Mouse (Mus musculus): ENCODE data around the gene Dab1. TPM values are rescaled to one million over a fixed set of nuclear protein-coding genes. Genes with fewer than 3 reads are reported as not detected.

Dab1 gene
- polyA plus RNA-seq, 1 experiment from 2014 or later = 105 TPM

DNA sequence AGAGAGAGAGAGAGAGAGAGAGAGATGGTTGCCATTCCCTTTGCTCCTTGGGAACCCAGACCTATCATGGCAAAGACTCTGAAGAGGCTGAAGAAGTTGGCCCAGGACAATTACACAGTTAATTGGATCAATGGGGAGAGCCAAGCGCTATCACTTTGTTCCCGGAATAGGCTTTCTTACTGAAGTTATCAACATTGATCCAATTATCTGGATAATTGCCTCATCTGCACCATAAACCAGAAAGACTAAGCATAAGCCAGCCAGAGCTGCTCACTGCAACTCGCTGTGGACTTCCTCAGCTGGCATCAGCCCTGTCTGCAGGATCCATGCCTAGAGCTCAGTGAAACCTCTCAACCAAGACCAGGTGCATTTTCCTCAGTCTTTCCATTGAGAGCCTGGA is 1156.4 kb downstream of the Dab1 start:
- no peaks in the 10 kb centered on the region for H3K27me3 ChIP-seq
- peaks cover 2% of the 10 kb centered on the region for H3K4me1 ChIP-seq
- no peaks in the 10 kb centered on the region for H3K36me3 ChIP-seq (ENCODE audit: poor library complexity, severe bottlenecking)
- H3K4me3 ChIP-seq = no peak overlapping the region
- 31% methylated on average over 3 of the region's 3 CpGs for WGBS
- no peaks in the 10 kb centered on the region for H3K9me3 ChIP-seq (replicated peaks)
- H3K9ac ChIP-seq = no peak overlapping the region
- no peak overlapping the region for H3K27ac ChIP-seq
- H3K4me2 ChIP-seq = no peak overlapping the region
- ATAC-seq = no peak

DNA sequence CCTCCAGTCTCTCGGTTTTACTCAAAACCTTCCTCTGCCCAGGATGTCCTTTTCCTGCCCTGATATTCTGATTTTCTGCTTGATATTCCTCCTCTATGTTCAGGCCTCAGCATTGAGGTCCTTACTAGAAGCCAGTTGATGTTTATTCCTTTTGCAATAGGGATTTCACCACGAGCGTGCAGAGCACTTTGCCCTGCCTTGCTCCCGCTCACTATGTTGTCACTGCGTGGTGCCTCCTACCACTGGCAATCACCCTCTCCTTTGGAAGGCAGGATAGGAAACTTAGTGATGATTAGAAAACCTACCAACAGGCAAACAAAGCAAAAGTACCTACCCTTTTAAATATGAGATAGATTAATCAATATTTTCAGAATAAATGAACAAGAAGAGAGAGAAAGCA is 1160.3 kb downstream of the Dab1 start:
- H3K9me3 ChIP-seq (replicated peaks) = no peaks in the 10 kb centered on the region
- no peaks in the 10 kb centered on the region for H3K36me3 ChIP-seq (ENCODE audit: poor library complexity, severe bottlenecking)
- ATAC-seq = no peak
- no peak overlapping the region for H3K4me2 ChIP-seq
- 87% methylated on average over 5 of the region's 5 CpGs for WGBS
- no peak overlapping the region for H3K4me3 ChIP-seq
- H3K4me1 ChIP-seq = no peaks in the 10 kb centered on the region
- H3K27ac ChIP-seq = no peak overlapping the region
- no peaks in the 10 kb centered on the region for H3K27me3 ChIP-seq
- no peak overlapping the region for H3K9ac ChIP-seq

DNA sequence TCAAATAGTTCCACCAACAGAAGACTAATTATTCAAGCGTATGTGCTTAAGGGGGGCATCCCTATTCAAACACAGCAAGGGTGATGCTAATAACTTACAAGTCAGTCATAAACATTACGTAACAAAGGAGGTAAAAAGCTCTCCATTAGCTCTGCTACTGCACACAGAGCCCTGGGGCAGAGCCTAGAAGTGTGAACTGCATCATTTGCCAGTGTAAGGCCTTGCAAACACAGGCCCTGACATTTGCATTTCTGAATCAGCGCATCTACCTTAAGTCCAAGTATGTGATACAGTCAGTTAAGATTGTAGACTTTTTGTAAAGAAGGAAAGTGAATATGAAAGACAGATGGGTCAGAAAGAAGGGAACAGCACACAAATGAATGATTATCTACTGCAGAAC is 1162.3 kb downstream of the Dab1 start:
- no peak for ATAC-seq
- Histone ChIP-seq H3K4me3 (no peak overlapping the region), H3K9me3 (replicated peaks) (no peaks in the 10 kb centered on the region), H3K9ac (no peak overlapping the region), H3K36me3 (ENCODE audit: poor library complexity, severe bottlenecking) (no peaks in the 10 kb centered on the region), H3K27me3 (no peaks in the 10 kb centered on the region), H3K4me1 (no peaks in the 10 kb centered on the region), H3K27ac (no peak overlapping the region), H3K4me2 (no peak overlapping the region)
- 76% methylated on average over 3 of the region's 3 CpGs for WGBS

DNA sequence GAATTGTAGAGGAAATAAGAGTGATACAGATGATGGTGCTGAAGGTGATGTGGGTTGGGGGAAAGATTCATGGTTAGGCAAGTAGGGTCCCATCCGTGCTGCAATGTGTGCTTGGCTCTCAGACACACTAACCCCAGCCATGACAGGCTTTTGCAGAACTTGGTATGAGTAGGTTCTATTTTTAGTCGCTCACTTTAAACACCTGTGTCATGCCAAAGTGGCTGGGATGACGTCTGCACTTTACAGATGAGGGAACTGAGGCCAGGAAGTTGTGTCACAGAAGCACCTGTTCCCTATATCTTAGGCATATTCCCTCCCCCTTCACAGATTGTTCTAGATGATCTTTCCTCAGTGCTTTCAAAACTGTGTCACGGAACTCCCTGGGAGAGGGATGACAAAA is 1163.2 kb downstream of the Dab1 start:
- Histone ChIP-seq H3K9ac (no peak overlapping the region), H3K27me3 (no peaks in the 10 kb centered on the region), H3K36me3 (ENCODE audit: poor library complexity, severe bottlenecking) (no peaks in the 10 kb centered on the region), H3K9me3 (replicated peaks) (no peaks in the 10 kb centered on the region), H3K4me2 (no peak overlapping the region), H3K27ac (no peak overlapping the region), H3K4me1 (no peaks in the 10 kb centered on the region), H3K4me3 (no peak overlapping the region)
- WGBS = 90% methylated on average over 4 of the region's 4 CpGs
- ATAC-seq = no peak

DNA sequence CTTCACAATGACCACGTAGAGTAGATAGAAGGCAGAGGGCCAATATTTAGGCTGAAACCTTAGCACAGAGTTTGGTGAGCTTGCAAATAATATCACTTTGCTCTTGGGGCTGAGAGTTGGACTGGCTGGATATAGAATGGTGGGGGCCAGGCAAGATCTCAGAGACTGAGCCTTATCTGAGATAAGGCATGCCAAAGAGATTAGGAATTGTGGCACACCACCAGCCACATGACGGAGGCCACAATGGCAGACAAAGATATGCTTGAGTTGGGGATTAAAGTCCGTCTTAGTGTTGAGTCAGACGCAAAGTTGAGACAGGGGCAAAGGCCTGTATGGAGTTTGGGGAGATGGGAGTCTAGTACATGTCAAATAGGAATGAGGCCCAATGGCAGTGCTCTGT is 1173.0 kb downstream of the Dab1 start:
- no peak overlapping the region for H3K9ac ChIP-seq
- no peak overlapping the region for H3K27ac ChIP-seq
- H3K4me1 ChIP-seq = no peaks in the 10 kb centered on the region
- no peak overlapping the region for H3K4me3 ChIP-seq
- no peak for ATAC-seq
- no peaks in the 10 kb centered on the region for H3K27me3 ChIP-seq
- no peak overlapping the region for H3K4me2 ChIP-seq
- H3K9me3 ChIP-seq (replicated peaks) = no peaks in the 10 kb centered on the region
- no peaks in the 10 kb centered on the region for H3K36me3 ChIP-seq (ENCODE audit: poor library complexity, severe bottlenecking)
- 87% methylated on average over 4 of the region's 4 CpGs for WGBS

Measured in forebrain, embryonic 13.5 days (tissue).